Mouse (Mus musculus) G1E (cell line): ENCODE measurements at regions not wholly inside any gene's neighbourhood (a gene's known extent, or its start where the extent isn't known, plus 50 kb on each side); places are given as distances from the start of the nearest gene placed in this dataset.

Source experiments
- ATAC-seq: 2 replicates; pipeline ENCODE4 v1.8.0; 2016; ENCODE audit warnings: mild to moderate bottlenecking; ENCODE audit not compliant: insufficient number of reproducible peaks, poor library complexity, low FRiP score, severe bottlenecking; ENCODE audit errors: extremely low read depth
- DNase-seq: peaks from one replicate; pipeline ENCODE4 v3.0.0; 2012; ENCODE audit warnings: low spot score
- H3K27me3 ChIP-seq: 2 replicates; pipeline ENCODE4 v1.6.1; 2012; ENCODE audit warnings: mild to moderate bottlenecking, low read length, inconsistent platforms; ENCODE audit not compliant: insufficient read depth
- H3K36me3 ChIP-seq: replicated peaks from 2 replicates; pipeline ENCODE3; 2012; ENCODE audit warnings: mild to moderate bottlenecking, inconsistent platforms
- H3K4me1 ChIP-seq: 2 replicates; pipeline ENCODE4 v1.6.1; 2012; ENCODE audit warnings: low read depth, low read length, inconsistent platforms, mixed read lengths; ENCODE audit not compliant: insufficient read depth
- H3K4me3 ChIP-seq: 2 replicates; pipeline ENCODE4 v1.5.1; 2012; ENCODE audit warnings: low read depth, mild to moderate bottlenecking, inconsistent platforms, low read length, moderate library complexity, mixed read lengths
- H3K9me3 ChIP-seq: replicated peaks from 2 replicates; pipeline ENCODE4 v1.6.1; 2012; ENCODE audit warnings: inconsistent platforms
- CTCF ChIP-seq: IDR thresholded peaks from 2 replicates; pipeline ENCODE4 v1.5.1; 2012; ENCODE audit warnings: low read depth, low read length, inconsistent platforms, mixed read lengths
- GATA1 ChIP-seq: IDR thresholded peaks from 2 replicates; pipeline ENCODE4 v1.6.1; 2012; ENCODE audit warnings: borderline replicate concordance, low read length, inconsistent platforms, mixed read lengths
- GATA2 ChIP-seq: IDR thresholded peaks from 2 replicates; pipeline ENCODE4 v1.6.1; 2012; ENCODE audit warnings: low read depth, low read length, inconsistent platforms, borderline replicate concordance
- POLR2AphosphoS5 ChIP-seq: IDR thresholded peaks from 2 replicates; pipeline ENCODE4 v1.6.1; 2012; ENCODE audit warnings: low read depth, low read length, inconsistent platforms; ENCODE audit not compliant: insufficient replicate concordance
- TAL1 ChIP-seq: conservative IDR thresholded peaks from 2 replicates; pipeline ENCODE4 v1.6.1; 2012; ENCODE audit warnings: low read depth, low read length, inconsistent platforms, mixed read lengths

DNA sequence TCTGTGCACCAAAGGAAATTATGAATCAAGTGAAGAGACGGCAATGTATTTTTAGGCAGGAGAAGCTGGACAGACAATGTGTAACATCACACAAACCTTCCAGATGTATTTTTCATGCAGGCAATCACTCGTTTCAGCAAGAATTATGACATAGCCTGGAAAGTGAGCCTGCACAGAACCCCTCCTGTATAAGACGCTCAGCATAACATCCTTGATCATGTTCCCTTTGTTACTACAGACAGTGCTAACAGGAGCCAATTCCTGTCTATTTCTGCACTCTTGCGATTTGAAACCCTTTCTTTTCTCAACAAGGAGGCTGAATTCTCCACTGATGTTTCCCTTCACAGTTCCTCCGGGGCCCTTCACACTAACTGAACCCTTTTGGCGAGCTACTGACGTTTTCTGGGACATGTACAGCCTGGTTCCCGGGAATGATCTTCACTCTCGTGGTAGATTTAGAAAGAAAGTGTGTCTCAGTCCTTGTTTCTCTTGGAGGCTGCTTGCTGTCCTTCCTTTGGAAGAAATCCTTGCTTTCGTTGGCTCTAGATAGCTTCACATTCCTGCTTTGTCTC lies 243.9 kb upstream of the Sel1l start:
- H3K27me3 ChIP-seq: no peaks in the 10 kb centered on the region
- DNase-seq (no peak), ATAC-seq (no peak; the same call in 1 of the 2 replicates)
- TF ChIP-seq POLR2AphosphoS5 (no peak), GATA2 (no peak), CTCF (no peak), TAL1 (no peak), GATA1 (no peak)
- no peak overlapping the region for H3K4me3 ChIP-seq
- no peaks in the 10 kb centered on the region for H3K4me1 ChIP-seq
- no peaks in the 10 kb centered on the region for H3K36me3 ChIP-seq
- H3K9me3 ChIP-seq: no peaks in the 10 kb centered on the region

DNA sequence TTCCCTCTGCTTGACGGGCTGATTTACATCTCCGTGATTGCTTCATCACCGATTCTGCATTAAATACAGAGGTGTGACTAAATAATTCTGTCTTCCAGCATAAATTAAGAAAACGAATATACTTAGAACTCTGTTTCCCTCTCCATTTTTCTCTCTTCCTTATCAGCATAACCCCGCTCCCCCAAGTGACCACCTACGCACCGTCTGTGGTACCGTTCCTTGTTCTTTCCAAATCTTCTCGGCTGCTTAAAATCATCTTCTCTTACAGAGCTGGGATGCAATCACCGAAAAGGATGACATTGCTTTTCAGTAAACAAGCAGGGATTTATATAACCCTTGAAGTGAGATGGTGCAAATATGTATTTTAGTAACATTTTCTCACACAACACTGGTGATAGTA lies 224.3 kb upstream of the Sel1l start:
- no peak for TF ChIP-seq GATA1
- TF ChIP-seq CTCF: no peak
- no peak for TF ChIP-seq GATA2
- no peak for TF ChIP-seq POLR2AphosphoS5
- no peak for TF ChIP-seq TAL1
- DNase-seq (no peak), ATAC-seq (no peak)

DNA sequence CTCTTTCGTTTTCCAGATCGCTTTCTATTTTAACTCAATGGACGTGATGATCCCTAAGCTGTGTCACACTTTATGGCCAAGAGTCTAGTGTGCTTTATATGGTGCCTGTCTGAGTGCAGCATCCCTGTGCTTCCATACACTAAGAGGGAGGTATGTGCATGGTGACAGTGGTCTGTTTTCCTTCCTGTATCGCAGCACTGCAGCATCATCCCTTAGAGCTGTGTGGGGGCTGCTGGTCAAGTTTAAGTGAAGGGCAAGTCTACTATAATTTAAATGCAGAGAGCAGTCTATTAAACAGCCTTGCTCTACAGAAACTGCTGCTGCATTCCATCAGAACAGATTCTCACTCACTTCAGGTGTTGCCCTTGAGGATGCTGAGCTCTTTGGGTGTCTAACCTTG lies 213.8 kb upstream of the Sel1l start:
- no peak for TF ChIP-seq POLR2AphosphoS5
- no peak for TF ChIP-seq GATA2
- TF ChIP-seq GATA1: no peak
- TF ChIP-seq TAL1: no peak
- no peak for TF ChIP-seq CTCF
- Histone ChIP-seq H3K27me3 (no peaks in the 10 kb centered on the region; the same call in 1 of the 2 replicates), H3K4me1 (no peaks in the 10 kb centered on the region), H3K36me3 (no peaks in the 10 kb centered on the region), H3K9me3 (no peaks in the 10 kb centered on the region), H3K4me3 (no peak overlapping the region)
- no peak for DNase-seq
- no peak for ATAC-seq

More for the DNA sequence above, 224.3 kb upstream of the Sel1l start:
- H3K4me1 ChIP-seq: peaks cover 20% of the 10 kb centered on the region
- H3K36me3 ChIP-seq: no peaks in the 10 kb centered on the region
- H3K4me3 ChIP-seq: no peak overlapping the region
- no peaks in the 10 kb centered on the region for H3K27me3 ChIP-seq
- no peaks in the 10 kb centered on the region for H3K9me3 ChIP-seq

DNA sequence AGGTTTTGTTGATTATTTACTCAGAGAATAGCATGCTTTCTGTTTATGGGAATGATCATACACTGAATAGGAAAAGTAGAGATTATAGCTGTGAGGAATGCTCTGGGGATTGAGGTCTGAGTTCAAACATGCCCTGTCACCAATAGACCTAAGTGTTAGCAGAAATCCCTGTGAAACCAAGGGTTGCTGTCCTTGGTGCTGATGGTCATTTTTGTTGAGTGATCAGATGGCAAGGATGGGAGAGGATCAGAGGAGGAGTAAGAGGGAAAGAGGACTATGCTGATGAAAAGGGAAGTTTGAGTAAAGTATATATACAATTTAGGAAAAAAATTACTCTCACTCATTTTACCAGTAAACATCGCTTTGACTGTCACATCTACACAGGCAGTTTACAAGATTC lies 191.5 kb upstream of the Sel1l start:
- TF ChIP-seq TAL1 (no peak), CTCF (no peak), GATA1 (no peak), GATA2 (no peak), POLR2AphosphoS5 (no peak)
- ATAC-seq: no peak; the same call in 1 of the 2 replicates
- Histone ChIP-seq H3K27me3 (no peaks in the 10 kb centered on the region), H3K4me3 (no peak overlapping the region), H3K4me1 (no peaks in the 10 kb centered on the region), H3K9me3 (no peaks in the 10 kb centered on the region), H3K36me3 (no peaks in the 10 kb centered on the region)
- DNase-seq: no peak

DNA sequence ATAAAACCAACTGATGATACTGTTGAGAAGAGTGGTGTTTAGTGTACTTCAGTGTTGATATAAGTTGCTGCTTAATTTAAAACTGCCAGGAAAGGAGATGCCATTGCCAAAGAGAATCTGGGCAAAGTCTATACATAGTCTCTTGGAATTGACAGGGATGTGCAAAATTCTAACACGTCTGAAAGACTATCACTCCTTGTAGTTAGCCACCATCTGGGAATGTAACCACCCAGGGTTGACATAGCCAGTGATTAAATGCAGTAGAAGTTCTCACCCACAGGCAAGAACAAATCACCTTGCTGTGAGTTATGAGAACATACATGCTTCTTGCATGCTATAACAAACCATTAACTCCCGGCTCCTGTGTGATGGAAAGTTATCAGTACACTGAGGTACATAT lies 180.2 kb upstream of the Sel1l start:
- Histone ChIP-seq H3K9me3 (no peaks in the 10 kb centered on the region), H3K4me3 (no peak overlapping the region), H3K4me1 (no peaks in the 10 kb centered on the region), H3K36me3 (no peaks in the 10 kb centered on the region), H3K27me3 (no peaks in the 10 kb centered on the region)
- no peak for TF ChIP-seq POLR2AphosphoS5
- no peak for TF ChIP-seq TAL1
- TF ChIP-seq GATA2: no peak
- TF ChIP-seq CTCF: no peak
- no peak for TF ChIP-seq GATA1
- no peak for ATAC-seq
- DNase-seq: no peak

DNA sequence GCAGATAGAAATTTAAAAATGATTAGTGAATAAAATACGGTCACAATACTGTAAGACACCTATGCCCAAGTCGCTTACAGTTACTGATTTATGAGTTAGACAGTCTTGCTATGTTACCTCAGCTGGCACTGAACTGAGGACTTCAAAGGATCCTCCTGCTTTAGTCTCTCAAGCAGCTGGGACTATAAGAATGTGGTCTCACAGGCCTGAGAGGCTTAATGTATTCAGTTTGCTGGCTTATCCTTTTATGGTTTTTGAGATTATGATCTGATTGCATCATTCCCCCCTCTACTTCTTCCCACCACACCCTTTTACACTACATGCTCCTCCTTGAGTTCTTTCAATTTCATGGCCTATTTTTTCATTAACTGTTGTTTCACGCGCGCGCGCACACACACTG lies 179.4 kb upstream of the Sel1l start:
- DNase-seq (no peak), ATAC-seq (no peak)
- no peaks in the 10 kb centered on the region for H3K9me3 ChIP-seq
- H3K4me1 ChIP-seq: no peaks in the 10 kb centered on the region
- no peak for TF ChIP-seq GATA2
- TF ChIP-seq TAL1: no peak
- no peak for TF ChIP-seq GATA1
- no peak for TF ChIP-seq POLR2AphosphoS5
- TF ChIP-seq CTCF: no peak
- no peaks in the 10 kb centered on the region for H3K36me3 ChIP-seq
- H3K4me3 ChIP-seq: no peak overlapping the region
- no peaks in the 10 kb centered on the region for H3K27me3 ChIP-seq
